Mouse (Mus musculus): ENCODE measurements at regions not wholly inside any gene's neighbourhood (a gene's known extent, or its start where the extent isn't known, plus 50 kb on each side); places are given as distances from the start of the nearest gene placed in this dataset. TPM values are rescaled to one million over a fixed set of nuclear protein-coding genes. Genes with fewer than 3 reads are reported as not detected.

- Histone ChIP-seq H3K4me1 (replicated peaks) (no peaks in the 10 kb centered on the region), H3K4me2 (no peak overlapping the region), H3K9me3 (no peaks in the 10 kb centered on the region), H3K4me3 (no peak overlapping the region), H3K27me3 (no peaks in the 10 kb centered on the region), H3K27ac (replicated peaks) (no peak overlapping the region), H3K9ac (no peak overlapping the region), H3K36me3 (no peaks in the 10 kb centered on the region)
- no peak for ATAC-seq (ENCODE audit: low FRiP score, low read depth)
- WGBS: 80% methylated on average over 4 of the region's 4 CpGs
Measured at GRCm38 (mm10) chr12:113427339-113427738, 62.0 kb upstream of the Adam6b start.

GRCm38 (mm10) chr12:113428461-113428860, 60.9 kb upstream of the Adam6b start:
- H3K4me1 ChIP-seq (replicated peaks): no peaks in the 10 kb centered on the region

GRCm38 (mm10) chr12:113428901-113429300, 60.4 kb upstream of the Adam6b start:
- Histone ChIP-seq H3K9ac (no peak overlapping the region), H3K4me2 (no peak overlapping the region), H3K36me3 (no peaks in the 10 kb centered on the region), H3K27ac (replicated peaks) (no peak overlapping the region), H3K4me3 (no peak overlapping the region), H3K9me3 (no peaks in the 10 kb centered on the region), H3K27me3 (no peaks in the 10 kb centered on the region), H3K4me1 (replicated peaks) (no peaks in the 10 kb centered on the region)
- ATAC-seq (ENCODE audit: low FRiP score, low read depth): no peak
- WGBS: 88% methylated on average over 2 of the region's 2 CpGs

More at GRCm38 (mm10) chr12:113428461-113428860, 60.9 kb upstream of the Adam6b start:
- Histone ChIP-seq H3K27ac (replicated peaks) (no peak overlapping the region), H3K4me2 (no peak overlapping the region), H3K9me3 (no peaks in the 10 kb centered on the region), H3K4me3 (no peak overlapping the region), H3K36me3 (no peaks in the 10 kb centered on the region), H3K9ac (no peak overlapping the region), H3K27me3 (no peaks in the 10 kb centered on the region)
- WGBS: 83% methylated on average over 3 of the region's 3 CpGs
- no peak for ATAC-seq (ENCODE audit: low FRiP score, low read depth)

DNA sequence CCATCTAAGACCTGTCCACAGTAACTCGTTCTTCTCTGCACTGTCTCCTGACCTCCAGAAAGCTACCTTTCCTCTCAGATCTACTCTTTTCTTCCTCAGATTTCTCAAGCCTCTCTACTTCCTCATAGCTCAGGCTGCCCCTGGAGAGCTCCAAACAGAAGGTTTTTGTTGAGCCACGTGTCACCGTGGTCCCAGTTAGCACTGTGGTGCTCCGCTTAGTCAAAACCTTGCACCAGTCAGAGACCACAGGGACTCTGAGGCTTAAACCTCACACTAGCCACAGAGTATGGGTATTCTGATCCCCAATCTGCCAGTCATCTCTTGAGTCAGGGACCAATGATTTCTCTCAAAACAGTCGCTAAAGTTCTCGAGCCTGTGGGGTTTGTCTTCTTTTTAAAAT, 59.0 kb upstream of the Adam6b start:
- 82% methylated on average over 6 of the region's 6 CpGs for WGBS
- Histone ChIP-seq H3K4me3 (no peak overlapping the region), H3K4me2 (no peak overlapping the region), H3K27me3 (no peaks in the 10 kb centered on the region), H3K9me3 (no peaks in the 10 kb centered on the region), H3K9ac (no peak overlapping the region), H3K27ac (replicated peaks) (no peak overlapping the region), H3K4me1 (replicated peaks) (no peaks in the 10 kb centered on the region), H3K36me3 (no peaks in the 10 kb centered on the region)
- ATAC-seq (ENCODE audit: low FRiP score, low read depth): no peak

Small RNAs in the stretch of these regions (microRNA-seq; reads per million reads assigned to microRNA genes)
- gene Gm22175 (not detected), gene Gm24022 (not detected), gene Gm25747 (not detected)

Data from hindbrain, embryonic 15.5 days (tissue).